Mouse (Mus musculus) 3T3-L1 (cell line): Measurements from ENCODE around the gene Kel.
A peak's percentile ranks its signal among the peaks of the same experiment; 100 is the strongest.

Source experiments
- DNase-seq: peaks from one replicate; pipeline ENCODE4 v3.0.0-alpha.2; 2015; ENCODE audit warnings: low read depth, low spot score

Kel gene

GRCm38 (mm10) chr6:41704123-41704522, at the start of gene Kel:
Gene Kel (minus strand): TSS chr6:41704339.
- DNase-seq: no peak

GRCm38 (mm10) chr6:41744664-41745392, 40.7 kb upstream of the Kel start:
- no peak for DNase-seq

- DNase-seq: no peak
Observed at GRCm38 (mm10) chr6:41741101-41741500, 37.0 kb upstream of the Kel start.

GRCm38 (mm10) chr6:41734719-41735470, 30.8 kb upstream of the Kel start:
- DNase-seq: no peak

- no peak for DNase-seq
Observed at GRCm38 (mm10) chr6:41727989-41728609, 24.0 kb upstream of the Kel start.

- no peak for DNase-seq
Observed at GRCm38 (mm10) chr6:41721430-41721829, 17.3 kb upstream of the Kel start.

- no peak for DNase-seq
Observed at GRCm38 (mm10) chr6:41710281-41710680, 6.1 kb upstream of the Kel start.

- DNase-seq: no peak
Observed at GRCm38 (mm10) chr6:41706275-41706674, 2.1 kb upstream of the Kel start.

- no peak for DNase-seq
Observed at GRCm38 (mm10) chr6:41702928-41703327, 1.2 kb downstream of the Kel start.

GRCm38 (mm10) chr6:41701245-41701644, 2.9 kb downstream of the Kel start:
- DNase-seq: no peak

- DNase-seq: peak; percentile 59
Observed at GRCm38 (mm10) chr6:41694407-41694806, 9.7 kb downstream of the Kel start.

- peak; percentile 55 for DNase-seq
Observed at GRCm38 (mm10) chr6:41692200-41692599, 11.9 kb downstream of the Kel start.

GRCm38 (mm10) chr6:41685596-41685995, 18.5 kb downstream of the Kel start:
- no peak for DNase-seq

GRCm38 (mm10) chr6:41684911-41685310, 19.2 kb downstream of the Kel start:
- DNase-seq: no peak

GRCm38 (mm10) chr6:41684131-41684530, 20.0 kb downstream of the Kel start, which contains the start of gene Llcfc1:
Gene Llcfc1 (plus strand): TSS chr6:41684431.
- DNase-seq: no peak

- DNase-seq: no peak
Observed at GRCm38 (mm10) chr6:41681656-41682055, 22.5 kb downstream of the Kel start.

GRCm38 (mm10) chr6:41680669-41681068, 23.5 kb downstream of the Kel start, which contains the start of gene Trpv5:
Gene Trpv5 (minus strand): TSS chr6:41680769.
- no peak for DNase-seq

- DNase-seq: no peak
Observed at GRCm38 (mm10) chr6:41676530-41676929, 27.6 kb downstream of the Kel start.

- peak; percentile 45 for DNase-seq
Observed at GRCm38 (mm10) chr6:41662320-41662719, 41.8 kb downstream of the Kel start.

GRCm38 (mm10) chr6:41658487-41658886, 45.7 kb downstream of the Kel start:
- DNase-seq: no peak

GRCm38 (mm10) chr6:41654648-41655047, 49.5 kb downstream of the Kel start:
- DNase-seq: no peak

GRCm38 (mm10) chr6:41653173-41653572, 51.0 kb downstream of the Kel start:
- DNase-seq: no peak
